Mouse (Mus musculus): Measurements from ENCODE around the gene Adamts7. TPM values are rescaled to one million over a fixed set of nuclear protein-coding genes. Genes with fewer than 3 reads are reported as not detected.

The Adamts7 gene
- total RNA-seq, 2 experiments from 2014 or later: 0.41 to 0.59 TPM

DNA sequence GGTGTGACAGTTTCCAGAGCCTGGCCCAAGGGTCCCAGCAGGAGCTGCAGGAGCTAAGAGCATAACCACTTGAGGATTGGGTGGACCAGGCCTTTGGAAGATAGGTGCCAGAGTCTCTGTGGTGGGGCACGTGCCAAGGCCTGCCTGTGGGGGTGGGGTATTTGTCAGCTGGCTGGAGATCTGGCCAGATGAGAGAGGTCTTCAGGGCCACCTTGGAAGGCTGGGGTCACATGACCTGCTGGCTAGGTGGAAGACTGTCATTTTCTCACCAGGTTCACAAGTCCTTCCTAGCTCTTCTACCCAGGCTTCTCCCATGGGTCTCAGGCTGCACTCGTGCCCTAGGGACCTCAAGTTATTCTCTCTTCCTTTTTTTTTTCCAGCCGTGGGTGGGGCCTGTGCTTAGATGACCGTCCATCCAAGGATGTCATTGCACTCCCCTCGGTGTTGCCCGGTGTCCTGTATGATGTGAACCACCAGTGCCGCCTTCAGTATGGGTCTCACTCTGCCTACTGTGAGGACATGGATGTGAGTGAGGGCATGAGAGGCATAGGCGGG lies 22.6 kb downstream of the Adamts7 start:
- Histone ChIP-seq H3K4me3 (no peak overlapping the region), H3K27ac (no peak overlapping the region)
- intact Hi-C loops (cut with DNase I): no loop called here
- TF ChIP-seq CTCF (IDR thresholded peaks at IDR 0.05): no peak
- DNase-seq: no peak

DNA sequence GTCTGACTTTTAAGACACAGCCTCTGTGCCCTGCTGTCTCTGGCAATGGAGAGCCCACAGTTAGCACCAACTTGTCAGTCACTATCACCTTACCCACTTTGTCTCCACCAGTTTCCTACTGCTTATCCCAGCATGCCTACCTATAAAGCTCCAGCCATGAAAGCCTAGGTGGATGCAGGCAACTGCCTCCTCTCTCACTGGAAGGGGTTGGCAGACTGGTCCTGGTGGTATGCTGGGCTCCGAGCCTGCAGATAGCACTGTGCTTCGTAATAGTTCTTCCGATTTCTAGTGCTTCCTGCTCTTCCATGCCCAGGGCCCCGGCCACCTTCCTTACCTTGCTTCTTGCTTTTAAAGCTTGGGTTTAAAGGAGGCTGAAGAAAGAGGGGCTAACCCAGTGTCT lies 26.0 kb downstream of the Adamts7 start:
- TF ChIP-seq CTCF (IDR thresholded peaks at IDR 0.05): no peak
- intact Hi-C loops (cut with DNase I): no loop called here
- H3K4me3 ChIP-seq: no peak overlapping the region
- no peak overlapping the region for H3K27ac ChIP-seq
- no peak for DNase-seq

- Histone ChIP-seq H3K27ac (no peak overlapping the region), H3K4me3 (no peak overlapping the region)
- no peak for DNase-seq
- TF ChIP-seq CTCF (IDR thresholded peaks at IDR 0.05): no peak
- intact Hi-C loops (cut with DNase I): no loop called here
Measured at GRCm38 (mm10) chr9:90189391-90189790, 26.5 kb downstream of the Adamts7 start.

- no peak overlapping the region for H3K4me3 ChIP-seq
- no peak for TF ChIP-seq CTCF (IDR thresholded peaks at IDR 0.05)
- no peak for DNase-seq
- H3K27ac ChIP-seq: no peak overlapping the region
- intact Hi-C loops (cut with DNase I): no loop called here
Measured at GRCm38 (mm10) chr9:90195000-90195399, 32.1 kb downstream of the Adamts7 start.

- H3K27ac ChIP-seq: no peak overlapping the region
- TF ChIP-seq CTCF (IDR thresholded peaks at IDR 0.05): no peak
- intact Hi-C loops (cut with DNase I): no loop called here
- no peak for DNase-seq
- no peak overlapping the region for H3K4me3 ChIP-seq
Measured at GRCm38 (mm10) chr9:90196262-90196661, 33.4 kb downstream of the Adamts7 start.

DNA sequence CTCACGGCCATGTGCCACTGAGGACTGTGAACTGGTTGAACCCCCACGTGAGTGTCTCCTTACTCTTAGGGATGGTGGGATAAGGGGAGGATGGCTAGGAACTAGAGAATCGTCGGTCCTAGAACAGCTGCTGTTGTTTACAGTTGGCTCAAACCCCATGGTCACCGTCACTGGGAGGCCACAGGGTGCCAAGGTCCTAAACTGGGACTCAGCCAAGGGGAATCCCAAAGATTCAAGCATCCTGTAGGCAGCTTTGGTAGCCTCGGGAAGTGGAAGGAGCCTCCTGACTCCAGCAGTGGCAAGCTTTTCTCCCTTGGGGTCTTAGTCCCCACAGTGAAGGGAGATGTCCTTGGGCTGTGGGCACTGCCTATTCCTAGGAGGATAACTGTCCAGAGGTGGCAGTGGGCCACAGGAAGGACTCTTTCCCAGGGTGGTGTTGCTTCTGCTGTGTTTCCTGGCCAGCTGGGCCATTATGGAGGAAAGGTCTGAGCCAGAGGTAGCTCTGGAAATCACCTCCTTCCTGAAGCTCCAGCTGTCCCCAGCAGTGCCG lies 34.3 kb downstream of the Adamts7 start:
- TF ChIP-seq CTCF (IDR thresholded peaks at IDR 0.05): no peak
- no peak overlapping the region for H3K4me3 ChIP-seq
- intact Hi-C loops (cut with DNase I): no loop called here
- no peak for DNase-seq
- H3K27ac ChIP-seq: peak overlapping the region; percentile 78

GRCm38 (mm10) chr9:90197866-90198383 lies 35.1 kb downstream of the Adamts7 start:
- intact Hi-C loops (cut with DNase I): no loop called here
- no peak for TF ChIP-seq CTCF (IDR thresholded peaks at IDR 0.05)
- peak overlapping the region; percentile 78 for H3K27ac ChIP-seq

DNA sequence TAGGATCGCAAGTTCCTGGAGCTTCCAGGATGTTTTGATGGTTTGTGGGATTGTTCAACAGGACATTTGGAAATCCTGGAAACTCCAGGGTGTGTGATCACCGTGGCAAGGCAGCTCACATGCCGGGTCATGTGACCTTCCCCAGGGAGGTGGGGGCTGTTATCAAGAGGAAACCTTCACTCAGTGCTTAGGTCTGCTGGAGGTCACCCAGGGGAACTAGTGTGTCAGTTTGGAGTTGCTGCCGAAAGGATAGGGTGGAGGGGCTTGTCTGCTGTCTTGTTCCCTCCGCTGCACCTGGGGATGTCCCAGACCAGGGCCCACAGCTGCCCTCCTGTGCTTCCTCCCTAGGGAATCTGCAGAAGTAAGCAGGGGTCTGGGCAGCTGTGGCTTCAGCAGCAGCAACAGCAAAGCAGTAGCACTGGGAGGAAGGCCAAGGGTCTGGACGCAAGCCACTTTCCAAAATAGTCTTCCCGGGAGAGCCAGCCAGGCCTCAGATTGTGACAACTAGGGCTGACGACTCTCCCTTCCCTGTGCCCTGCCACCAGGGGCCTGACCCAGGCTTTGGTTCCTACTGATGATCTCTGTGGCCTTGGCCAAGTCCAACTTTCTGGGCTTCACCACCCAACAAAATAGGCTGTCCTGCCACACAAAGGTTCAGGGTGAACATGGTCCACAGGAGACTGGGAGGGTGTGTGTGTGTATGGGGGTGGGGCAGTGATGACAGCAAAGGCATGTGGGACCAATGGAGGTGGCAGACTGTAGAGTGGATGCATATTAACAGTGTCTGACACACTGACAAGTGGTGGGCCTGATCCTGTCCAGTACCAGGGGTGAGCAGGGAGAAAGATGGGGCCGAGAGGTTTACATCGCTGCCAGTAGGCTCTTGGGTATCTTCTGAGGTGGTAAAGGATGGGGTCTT lies 35.9 kb downstream of the Adamts7 start:
- peak overlapping the region; percentile 78 for H3K27ac ChIP-seq
- H3K4me3 ChIP-seq: peak overlapping the region; percentile 49
- intact Hi-C loops (cut with DNase I): no loop called here

More at GRCm38 (mm10) chr9:90197866-90198383, 35.1 kb downstream of the Adamts7 start:
- DNase-seq: no peak
- H3K4me3 ChIP-seq: peak overlapping the region; percentile 49

DNA sequence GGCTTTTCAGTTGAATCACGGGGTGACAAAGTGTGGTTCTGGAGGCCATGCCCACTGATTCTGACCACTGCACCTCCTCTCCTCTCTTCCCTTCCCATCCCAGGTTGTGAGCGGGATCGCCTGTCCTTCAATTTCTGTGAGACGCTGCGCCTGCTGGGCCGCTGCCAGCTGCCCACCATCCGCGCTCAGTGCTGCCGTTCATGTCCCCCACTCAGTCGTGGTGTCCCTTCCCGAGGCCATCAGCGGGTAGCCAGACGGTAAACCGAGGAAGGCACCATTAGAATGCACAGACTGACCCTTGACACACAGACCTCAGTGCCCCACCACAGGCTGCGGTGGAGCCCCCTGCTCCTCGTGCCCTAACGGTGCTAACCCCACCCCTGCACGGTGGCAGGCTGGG lies 36.7 kb downstream of the Adamts7 start:
- no peak overlapping the region for H3K27ac ChIP-seq
- no peak overlapping the region for H3K4me3 ChIP-seq
- intact Hi-C loops (cut with DNase I): no loop called here
- TF ChIP-seq CTCF (IDR thresholded peaks at IDR 0.05): no peak
- no peak for DNase-seq

More for the DNA sequence above, 35.9 kb downstream of the Adamts7 start:
- peak; percentile 90 for DNase-seq
- peak; percentile 23; the same call in 1 of the 2 replicates for TF ChIP-seq CTCF (IDR thresholded peaks at IDR 0.05)

DNA sequence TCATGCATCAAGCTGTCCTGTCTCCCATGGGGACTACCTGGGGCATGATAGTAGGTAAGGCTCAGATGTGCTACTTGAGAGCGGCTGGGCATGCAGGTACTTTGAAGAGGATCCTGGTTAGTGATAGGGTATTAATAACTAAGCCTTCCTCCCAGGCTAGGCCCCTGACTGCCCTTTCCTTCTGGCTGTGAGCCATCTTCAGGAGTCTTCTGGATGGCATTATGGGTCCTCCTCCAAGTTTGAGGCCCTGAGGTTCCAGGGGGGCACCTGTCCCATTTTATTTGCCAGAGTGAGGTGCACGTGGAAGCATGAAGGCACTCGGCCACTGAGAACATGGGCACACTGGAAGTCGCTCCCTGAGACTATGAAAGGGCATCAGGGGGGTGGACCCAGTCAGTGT lies 37.6 kb downstream of the Adamts7 start:
- no peak for TF ChIP-seq CTCF (IDR thresholded peaks at IDR 0.05)
- Histone ChIP-seq H3K27ac (no peak overlapping the region), H3K4me3 (no peak overlapping the region)
- intact Hi-C loops (cut with DNase I): no loop called here
- DNase-seq: no peak

GRCm38 (mm10) chr9:90201096-90201495 lies 38.2 kb downstream of the Adamts7 start:
- DNase-seq: no peak
- intact Hi-C loops (cut with DNase I): no loop called here
- Histone ChIP-seq H3K4me3 (no peak overlapping the region), H3K27ac (peak overlapping the region; percentile 28; the same call in 1 of the 2 replicates)
- no peak for TF ChIP-seq CTCF (IDR thresholded peaks at IDR 0.05)

GRCm38 (mm10) chr9:90201541-90201940 lies 38.7 kb downstream of the Adamts7 start:
- intact Hi-C loops (cut with DNase I): no loop called here
- DNase-seq: no peak
- no peak for TF ChIP-seq CTCF (IDR thresholded peaks at IDR 0.05)

GRCm38 (mm10) chr9:90203233-90203632 lies 40.4 kb downstream of the Adamts7 start:
- TF ChIP-seq CTCF (IDR thresholded peaks at IDR 0.05): no peak
- DNase-seq: no peak
- intact Hi-C loops (cut with DNase I): no loop called here

More at GRCm38 (mm10) chr9:90201541-90201940, 38.7 kb downstream of the Adamts7 start:
- Histone ChIP-seq H3K4me3 (no peak overlapping the region), H3K27ac (no peak overlapping the region)

More at GRCm38 (mm10) chr9:90203233-90203632, 40.4 kb downstream of the Adamts7 start:
- Histone ChIP-seq H3K27ac (no peak overlapping the region), H3K4me3 (no peak overlapping the region)

Measured in gastrocnemius, adult 2 months (tissue).